Mouse (Mus musculus) neural tube, embryonic 11.5 days (tissue): Measurements from ENCODE around the gene Car6. TPM values are rescaled to one million over a fixed set of nuclear protein-coding genes. Genes with fewer than 3 reads are reported as not detected.

Experiments used
- ATAC-seq: fragments of 200-750 bp; cut with Nextera tagmentation; 2 replicates; pipeline ENCODE4 v1.8.0; 2017; ENCODE audit warnings: moderate number of reproducible peaks, mild to moderate bottlenecking, moderate TSS enrichment, moderate library complexity; ENCODE audit not compliant: insufficient read depth, low FRiP score, low TSS enrichment
- DNase-seq: peaks from one replicate; pipeline ENCODE4 v3.0.0-alpha.2; 2015; ENCODE audit warnings: low spot score
- H3K27ac ChIP-seq: fragments of 300-500 bp; sonication (generic); 2 replicates; pipeline ENCODE4 v1.5.1; 2014; ENCODE audit warnings: low read depth, mild to moderate bottlenecking, low read length
- H3K27me3 ChIP-seq: fragments of 300-500 bp; sonication (generic); 2 replicates; pipeline ENCODE4 v1.6.1; 2014; ENCODE audit warnings: mild to moderate bottlenecking, low read length, mixed read lengths; ENCODE audit not compliant: control insufficient read depth, insufficient read depth
- H3K36me3 ChIP-seq: fragments of 300-500 bp; sonication (generic); 2 replicates; pipeline ENCODE4 v1.6.1; 2014; ENCODE audit warnings: mild to moderate bottlenecking, low read length, moderate library complexity, mixed read lengths; ENCODE audit not compliant: control insufficient read depth, insufficient read depth
- H3K4me1 ChIP-seq: fragments of 300-500 bp; sonication (generic); 2 replicates; pipeline ENCODE4 v1.6.1; 2014; ENCODE audit warnings: low read length, mixed read lengths; ENCODE audit not compliant: control insufficient read depth, insufficient read depth
- H3K4me2 ChIP-seq: fragments of 300-500 bp; sonication (generic); 2 replicates; pipeline ENCODE4 v1.6.1; 2014; ENCODE audit warnings: low read depth, mild to moderate bottlenecking, moderate library complexity
- H3K4me3 ChIP-seq: fragments of 300-500 bp; sonication (generic); 2 replicates; pipeline ENCODE4 v1.5.1; 2014; ENCODE audit warnings: low read depth, low read length
- H3K9ac ChIP-seq: fragments of 300-500 bp; sonication (generic); 2 replicates; pipeline ENCODE4 v1.6.1; 2014; ENCODE audit warnings: mild to moderate bottlenecking, low read length
- H3K9me3 ChIP-seq: fragments of 300-500 bp; sonication (generic); 2 replicates; pipeline ENCODE4 v1.6.1; 2016; ENCODE audit warnings: low read length; ENCODE audit not compliant: control insufficient read depth
- WGBS: fragments of 180-500 bp; shearing (Covaris S2); extraction: QIAGEN DNeasy Blood & Tissue Kit; methylation state at CpG from one replicate; pipeline ENCODE4 v1.1.7; 2014; 5-methylcytosine and 5-hydroxymethylcytosine counted together
- polyA plus RNA-seq: library from polyadenylated mRNA; unstranded; fragments of >200 nt; fragmentation: Nextera tagmentation; extraction: Ambion mirVana; gene quantifications from 2 replicates; pipeline ENCODE4 v1.2.1, GENCODE M21; 2014

The Car6 gene
- polyA plus RNA-seq, 1 experiment from 2014 or later = not detected

GRCm38 (mm10) chr4:150162561-150163169, 38.5 kb downstream of the Car6 start:
- DNase-seq (no peak), ATAC-seq (no peak)
- no peak overlapping the region for H3K9ac ChIP-seq
- no peaks in the 10 kb centered on the region for H3K27me3 ChIP-seq
- H3K4me3 ChIP-seq = no peak overlapping the region
- no peaks in the 10 kb centered on the region for H3K4me1 ChIP-seq
- H3K4me2 ChIP-seq = no peak overlapping the region
- WGBS = 70% methylated on average over 13 of the region's 13 CpGs
- H3K9me3 ChIP-seq = peaks cover 4% of the 10 kb centered on the region
- no peaks in the 10 kb centered on the region for H3K36me3 ChIP-seq
- H3K27ac ChIP-seq = no peak overlapping the region

DNA sequence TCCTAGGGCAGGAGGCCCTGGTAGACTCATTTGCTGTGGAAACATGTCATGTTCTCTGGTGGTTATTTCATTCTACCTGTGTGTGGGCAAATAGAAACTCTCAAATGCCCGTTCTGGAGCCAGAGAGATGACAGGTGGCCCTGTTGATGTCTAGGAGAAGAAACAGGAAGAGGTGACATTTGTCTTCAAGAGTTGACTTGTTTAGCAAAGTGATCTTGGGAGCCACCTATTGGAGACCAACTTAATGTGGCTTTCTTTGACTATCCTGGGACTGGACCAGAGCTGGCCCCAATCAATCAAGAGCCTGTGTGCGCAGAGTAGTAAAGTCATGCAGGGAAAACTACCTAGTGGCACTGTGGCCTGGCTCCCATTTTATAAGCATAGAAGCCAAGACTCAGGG, 41.7 kb downstream of the Car6 start:
- Histone ChIP-seq H3K27me3 (no peaks in the 10 kb centered on the region), H3K4me3 (no peak overlapping the region), H3K36me3 (no peaks in the 10 kb centered on the region), H3K4me1 (no peaks in the 10 kb centered on the region), H3K4me2 (no peak overlapping the region), H3K9ac (no peak overlapping the region), H3K27ac (no peak overlapping the region), H3K9me3 (peaks cover 4% of the 10 kb centered on the region)
- DNase-seq (no peak), ATAC-seq (no peak)
- WGBS = 83% methylated on average over 2 of the region's 2 CpGs

- Histone ChIP-seq H3K36me3 (no peaks in the 10 kb centered on the region), H3K4me3 (no peak overlapping the region), H3K9ac (no peak overlapping the region), H3K27me3 (no peaks in the 10 kb centered on the region), H3K27ac (no peak overlapping the region), H3K9me3 (no peaks in the 10 kb centered on the region; the same call in 1 of the 2 replicates), H3K4me2 (no peak overlapping the region), H3K4me1 (no peaks in the 10 kb centered on the region)
- ATAC-seq (no peak), DNase-seq (no peak)
- 72% methylated on average over 14 of the region's 14 CpGs for WGBS
These were observed 43.7 kb downstream of the Car6 start for GRCm38 (mm10) chr4:150157348-150157882.

DNA sequence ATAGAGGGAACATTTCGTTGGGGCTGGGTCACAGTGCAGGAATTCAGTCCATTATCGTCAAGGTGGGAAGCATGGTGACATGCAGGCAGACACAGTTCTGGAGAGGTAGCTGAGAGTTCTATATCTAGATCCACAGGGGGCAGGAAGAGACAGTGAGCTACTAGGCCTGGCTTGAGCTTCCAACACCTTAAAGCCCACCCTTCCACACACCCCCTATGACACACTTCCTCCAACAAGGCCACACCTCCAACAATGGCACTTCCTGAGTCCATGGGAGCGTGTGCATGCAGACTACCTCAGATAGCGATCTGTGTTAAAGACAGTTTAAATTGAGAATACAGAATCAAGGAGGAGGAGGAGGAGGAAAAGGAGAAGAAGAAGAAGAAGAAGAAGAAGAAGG, 45.4 kb downstream of the Car6 start:
- Histone ChIP-seq H3K27me3 (no peaks in the 10 kb centered on the region), H3K9ac (no peak overlapping the region), H3K27ac (no peak overlapping the region), H3K9me3 (no peaks in the 10 kb centered on the region), H3K36me3 (no peaks in the 10 kb centered on the region), H3K4me2 (no peak overlapping the region), H3K4me1 (no peaks in the 10 kb centered on the region), H3K4me3 (no peak overlapping the region)
- ATAC-seq (no peak), DNase-seq (no peak)
- WGBS = 80% methylated on average over 4 of the region's 4 CpGs

- DNase-seq = no peak
- Histone ChIP-seq H3K4me3 (no peak overlapping the region), H3K4me2 (no peak overlapping the region), H3K9ac (no peak overlapping the region), H3K36me3 (no peaks in the 10 kb centered on the region), H3K27ac (no peak overlapping the region), H3K9me3 (no peaks in the 10 kb centered on the region), H3K27me3 (no peaks in the 10 kb centered on the region), H3K4me1 (no peaks in the 10 kb centered on the region)
- ATAC-seq = no peak
- 85% methylated on average over 4 of the region's 4 CpGs for WGBS
These were observed 45.8 kb downstream of the Car6 start for GRCm38 (mm10) chr4:150155301-150155700.

GRCm38 (mm10) chr4:150152483-150152882, 48.6 kb downstream of the Car6 start:
- Histone ChIP-seq H3K4me3 (no peak overlapping the region), H3K4me2 (no peak overlapping the region), H3K27me3 (no peaks in the 10 kb centered on the region), H3K27ac (no peak overlapping the region), H3K4me1 (no peaks in the 10 kb centered on the region), H3K36me3 (no peaks in the 10 kb centered on the region), H3K9ac (no peak overlapping the region), H3K9me3 (no peaks in the 10 kb centered on the region)
- 88% methylated on average over 8 of the region's 8 CpGs for WGBS
- DNase-seq = no peak
- no peak for ATAC-seq

GRCm38 (mm10) chr4:150151045-150151444, 50.1 kb downstream of the Car6 start:
- DNase-seq (no peak), ATAC-seq (no peak)
- Histone ChIP-seq H3K4me2 (no peak overlapping the region), H3K4me3 (no peak overlapping the region), H3K4me1 (no peaks in the 10 kb centered on the region), H3K27me3 (no peaks in the 10 kb centered on the region), H3K9ac (no peak overlapping the region), H3K36me3 (no peaks in the 10 kb centered on the region), H3K9me3 (no peaks in the 10 kb centered on the region), H3K27ac (no peak overlapping the region)
- WGBS = 77% methylated on average over 7 of the region's 7 CpGs

- 77% methylated on average over 4 of the region's 4 CpGs for WGBS
- H3K9ac ChIP-seq = no peak overlapping the region
- H3K27me3 ChIP-seq = no peaks in the 10 kb centered on the region
- no peaks in the 10 kb centered on the region for H3K4me1 ChIP-seq
- no peaks in the 10 kb centered on the region for H3K9me3 ChIP-seq
- ATAC-seq (no peak), DNase-seq (no peak)
- no peak overlapping the region for H3K4me2 ChIP-seq
- no peak overlapping the region for H3K4me3 ChIP-seq
- H3K27ac ChIP-seq = no peak overlapping the region
- no peaks in the 10 kb centered on the region for H3K36me3 ChIP-seq
These were observed 54.8 kb downstream of the Car6 start for GRCm38 (mm10) chr4:150146286-150146685.

DNA sequence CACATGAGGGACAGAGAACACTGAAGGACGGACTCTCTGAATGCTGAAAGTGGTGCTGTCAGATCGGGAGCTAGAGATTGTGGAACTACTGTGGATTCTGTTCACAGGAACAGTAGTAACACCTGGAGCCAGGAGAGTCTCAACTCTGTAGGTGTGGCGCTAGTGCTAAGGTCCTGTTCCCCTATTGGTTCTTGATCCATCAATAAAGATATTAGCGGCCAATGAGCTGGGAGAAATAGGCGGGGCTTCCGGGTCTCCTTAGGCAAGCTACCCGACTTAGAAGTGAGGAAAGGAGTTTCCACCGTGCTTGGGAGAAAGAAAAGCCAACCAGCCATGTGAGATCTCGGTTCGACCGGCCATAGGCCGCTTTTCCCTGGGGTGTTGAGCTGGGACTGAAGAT, 56.9 kb downstream of the Car6 start:
- H3K4me1 ChIP-seq = no peaks in the 10 kb centered on the region
- H3K9me3 ChIP-seq = no peaks in the 10 kb centered on the region
- no peaks in the 10 kb centered on the region for H3K36me3 ChIP-seq
- ATAC-seq (no peak), DNase-seq (no peak)
- no peak overlapping the region for H3K4me3 ChIP-seq
- H3K27me3 ChIP-seq = no peaks in the 10 kb centered on the region
- no peak overlapping the region for H3K4me2 ChIP-seq
- no peak overlapping the region for H3K9ac ChIP-seq
- 21% methylated on average over 12 of the region's 12 CpGs for WGBS
- no peak overlapping the region for H3K27ac ChIP-seq
